Mouse (Mus musculus): ENCODE measurements at regions not wholly inside any gene's neighbourhood (a gene's known extent, or its start where the extent isn't known, plus 50 kb on each side); places are given as distances from the start of the nearest gene placed in this dataset.

GRCm38 (mm10) chr15:61551206-61551605 lies 628.4 kb upstream of the A1bg start:
- Histone ChIP-seq H3K9ac (no peak overlapping the region), H3K27me3 (no peaks in the 10 kb centered on the region), H3K4me3 (no peak overlapping the region), H3K36me3 (no peaks in the 10 kb centered on the region), H3K4me2 (no peak overlapping the region), H3K27ac (no peak overlapping the region), H3K9me3 (no peaks in the 10 kb centered on the region), H3K4me1 (replicated peaks) (no peaks in the 10 kb centered on the region)
- ATAC-seq (ENCODE audit: low FRiP score), result no peak
- 87% methylated on average over 5 of the region's 5 CpGs for WGBS

- WGBS, result 83% methylated on average over 4 of the region's 4 CpGs
- no peak overlapping the region for H3K9ac ChIP-seq
- no peak for ATAC-seq (ENCODE audit: low FRiP score)
- no peak overlapping the region for H3K27ac ChIP-seq
- no peaks in the 10 kb centered on the region for H3K9me3 ChIP-seq
- H3K27me3 ChIP-seq, result no peaks in the 10 kb centered on the region
- no peaks in the 10 kb centered on the region for H3K36me3 ChIP-seq
- no peak overlapping the region for H3K4me3 ChIP-seq
- H3K4me1 ChIP-seq (replicated peaks), result no peaks in the 10 kb centered on the region
- H3K4me2 ChIP-seq, result no peak overlapping the region
Measured at GRCm38 (mm10) chr15:61548400-61548799, 625.6 kb upstream of the A1bg start.

- Histone ChIP-seq H3K9me3 (no peaks in the 10 kb centered on the region), H3K27ac (no peak overlapping the region), H3K36me3 (no peaks in the 10 kb centered on the region), H3K4me1 (replicated peaks) (no peaks in the 10 kb centered on the region; the same call in 1 of the 2 replicates), H3K4me2 (no peak overlapping the region), H3K27me3 (no peaks in the 10 kb centered on the region), H3K4me3 (no peak overlapping the region), H3K9ac (no peak overlapping the region)
- WGBS, result 85% methylated on average over 3 of the region's 3 CpGs
- no peak for ATAC-seq (ENCODE audit: low FRiP score)
Measured at GRCm38 (mm10) chr15:61546608-61547007, 623.8 kb upstream of the A1bg start.

- Histone ChIP-seq H3K27me3 (no peaks in the 10 kb centered on the region), H3K4me3 (no peak overlapping the region), H3K36me3 (no peaks in the 10 kb centered on the region), H3K4me1 (replicated peaks) (no peaks in the 10 kb centered on the region; the same call in 1 of the 2 replicates), H3K9me3 (no peaks in the 10 kb centered on the region), H3K4me2 (no peak overlapping the region), H3K9ac (no peak overlapping the region), H3K27ac (no peak overlapping the region)
- ATAC-seq (ENCODE audit: low FRiP score), result no peak
- 77% methylated on average over 2 of the region's 2 CpGs for WGBS
Measured at GRCm38 (mm10) chr15:61544074-61544473, 621.3 kb upstream of the A1bg start.

GRCm38 (mm10) chr15:61541643-61542042 lies 618.8 kb upstream of the A1bg start:
- H3K4me2 ChIP-seq, result no peak overlapping the region
- no peaks in the 10 kb centered on the region for H3K27me3 ChIP-seq
- H3K27ac ChIP-seq, result no peak overlapping the region
- H3K9ac ChIP-seq, result no peak overlapping the region
- H3K4me3 ChIP-seq, result no peak overlapping the region
- H3K4me1 ChIP-seq (replicated peaks), result no peaks in the 10 kb centered on the region; the same call in 1 of the 2 replicates
- H3K36me3 ChIP-seq, result no peaks in the 10 kb centered on the region
- 41% methylated on average over 4 of the region's 4 CpGs for WGBS
- H3K9me3 ChIP-seq, result no peaks in the 10 kb centered on the region
- no peak for ATAC-seq (ENCODE audit: low FRiP score)

GRCm38 (mm10) chr15:61540753-61541421 lies 618.1 kb upstream of the A1bg start:
- no peak for ATAC-seq (ENCODE audit: low FRiP score)
- Histone ChIP-seq H3K27me3 (no peaks in the 10 kb centered on the region), H3K27ac (no peak overlapping the region), H3K36me3 (no peaks in the 10 kb centered on the region), H3K9ac (no peak overlapping the region), H3K4me1 (replicated peaks) (no peaks in the 10 kb centered on the region; the same call in 1 of the 2 replicates), H3K9me3 (no peaks in the 10 kb centered on the region), H3K4me3 (no peak overlapping the region), H3K4me2 (no peak overlapping the region)
- WGBS, result 78% methylated on average over 10 of the region's 10 CpGs

GRCm38 (mm10) chr15:61538930-61539329 lies 616.1 kb upstream of the A1bg start:
- WGBS, result 49% methylated on average over 5 of the region's 5 CpGs
- H3K9ac ChIP-seq, result no peak overlapping the region
- no peak for ATAC-seq (ENCODE audit: low FRiP score)
- H3K27ac ChIP-seq, result no peak overlapping the region
- no peak overlapping the region for H3K4me3 ChIP-seq
- H3K4me1 ChIP-seq (replicated peaks), result no peaks in the 10 kb centered on the region; the same call in 1 of the 2 replicates
- no peaks in the 10 kb centered on the region for H3K36me3 ChIP-seq
- H3K9me3 ChIP-seq, result no peaks in the 10 kb centered on the region
- no peak overlapping the region for H3K4me2 ChIP-seq
- no peaks in the 10 kb centered on the region for H3K27me3 ChIP-seq

- Histone ChIP-seq H3K9ac (no peak overlapping the region), H3K4me2 (no peak overlapping the region), H3K4me1 (replicated peaks) (no peaks in the 10 kb centered on the region; the same call in 1 of the 2 replicates), H3K36me3 (no peaks in the 10 kb centered on the region), H3K27ac (no peak overlapping the region), H3K27me3 (no peaks in the 10 kb centered on the region), H3K4me3 (no peak overlapping the region), H3K9me3 (no peaks in the 10 kb centered on the region)
- ATAC-seq (ENCODE audit: low FRiP score), result no peak
- WGBS, result 63% methylated on average over 4 of the region's 4 CpGs
Measured at GRCm38 (mm10) chr15:61538169-61538755, 615.5 kb upstream of the A1bg start.

GRCm38 (mm10) chr15:61536332-61536716 lies 613.5 kb upstream of the A1bg start:
- H3K4me2 ChIP-seq, result no peak overlapping the region
- no peaks in the 10 kb centered on the region for H3K9me3 ChIP-seq
- H3K27ac ChIP-seq, result no peak overlapping the region
- H3K4me3 ChIP-seq, result no peak overlapping the region
- no peak for ATAC-seq (ENCODE audit: low FRiP score)
- H3K4me1 ChIP-seq (replicated peaks), result no peaks in the 10 kb centered on the region
- H3K27me3 ChIP-seq, result no peaks in the 10 kb centered on the region
- no peak overlapping the region for H3K9ac ChIP-seq
- WGBS, result 84% methylated on average over 2 of the region's 2 CpGs
- no peaks in the 10 kb centered on the region for H3K36me3 ChIP-seq

GRCm38 (mm10) chr15:61535644-61536331 lies 613.0 kb upstream of the A1bg start:
- H3K9ac ChIP-seq, result no peak overlapping the region
- WGBS, result 54% methylated on average over 6 of the region's 6 CpGs
- no peak for ATAC-seq (ENCODE audit: low FRiP score)
- no peaks in the 10 kb centered on the region for H3K4me1 ChIP-seq (replicated peaks)
- no peak overlapping the region for H3K4me2 ChIP-seq
- H3K27ac ChIP-seq, result no peak overlapping the region
- no peaks in the 10 kb centered on the region for H3K36me3 ChIP-seq
- no peaks in the 10 kb centered on the region for H3K27me3 ChIP-seq
- H3K9me3 ChIP-seq, result no peaks in the 10 kb centered on the region
- H3K4me3 ChIP-seq, result no peak overlapping the region

- Histone ChIP-seq H3K9me3 (no peaks in the 10 kb centered on the region), H3K36me3 (no peaks in the 10 kb centered on the region), H3K4me3 (no peak overlapping the region), H3K4me2 (no peak overlapping the region), H3K9ac (no peak overlapping the region), H3K27ac (no peak overlapping the region), H3K27me3 (no peaks in the 10 kb centered on the region), H3K4me1 (replicated peaks) (no peaks in the 10 kb centered on the region)
- WGBS, result 55% methylated on average over 6 of the region's 6 CpGs
- ATAC-seq (ENCODE audit: low FRiP score), result no peak
Measured at GRCm38 (mm10) chr15:61535180-61535579, 612.4 kb upstream of the A1bg start.

GRCm38 (mm10) chr15:61532808-61533207 lies 610.0 kb upstream of the A1bg start:
- no peaks in the 10 kb centered on the region for H3K9me3 ChIP-seq
- ATAC-seq (ENCODE audit: low FRiP score), result no peak
- H3K4me1 ChIP-seq (replicated peaks), result no peaks in the 10 kb centered on the region
- H3K27me3 ChIP-seq, result no peaks in the 10 kb centered on the region
- no peaks in the 10 kb centered on the region for H3K36me3 ChIP-seq
- H3K4me2 ChIP-seq, result no peak overlapping the region
- H3K27ac ChIP-seq, result no peak overlapping the region
- no peak overlapping the region for H3K4me3 ChIP-seq
- no peak overlapping the region for H3K9ac ChIP-seq
- WGBS, result 88% methylated on average over 7 of the region's 7 CpGs

GRCm38 (mm10) chr15:61532040-61532439 lies 609.2 kb upstream of the A1bg start:
- no peak overlapping the region for H3K4me2 ChIP-seq
- H3K4me3 ChIP-seq, result no peak overlapping the region
- no peak overlapping the region for H3K9ac ChIP-seq
- H3K27me3 ChIP-seq, result no peaks in the 10 kb centered on the region
- H3K27ac ChIP-seq, result no peak overlapping the region
- 90% methylated on average over 2 of the region's 2 CpGs for WGBS
- no peaks in the 10 kb centered on the region for H3K9me3 ChIP-seq
- H3K36me3 ChIP-seq, result no peaks in the 10 kb centered on the region
- no peak for ATAC-seq (ENCODE audit: low FRiP score)
- no peaks in the 10 kb centered on the region for H3K4me1 ChIP-seq (replicated peaks)

Data from hindbrain, embryonic 13.5 days (tissue).